Mouse (Mus musculus): Measurements from ENCODE around the gene Cyb5d1. TPM values are rescaled to one million over a fixed set of nuclear protein-coding genes. Genes with fewer than 3 reads are reported as not detected.

Cyb5d1 gene
- total RNA-seq, 2 experiments from 2014 or later, result 28.4 to 40.6 TPM

- no peak for DNase-seq (ENCODE audit: low spot score in 2 of 2)
Measured at GRCm38 (mm10) chr11:69382478-69383105, 12.8 kb downstream of the Cyb5d1 start.

- no peak for DNase-seq (ENCODE audit: low spot score in 2 of 2)
Measured at GRCm38 (mm10) chr11:69381356-69381755, 14.1 kb downstream of the Cyb5d1 start.

- no peak for DNase-seq (ENCODE audit: low spot score in 2 of 2)
Measured at GRCm38 (mm10) chr11:69379600-69379999, 15.8 kb downstream of the Cyb5d1 start.

- no peak for DNase-seq (ENCODE audit: low spot score in 2 of 2)
Measured at GRCm38 (mm10) chr11:69377766-69378165, 17.7 kb downstream of the Cyb5d1 start.

- no peak for DNase-seq (ENCODE audit: low spot score in 2 of 2)
Measured at GRCm38 (mm10) chr11:69375646-69376045, 19.8 kb downstream of the Cyb5d1 start.

GRCm38 (mm10) chr11:69373223-69373965, 22.0 kb downstream of the Cyb5d1 start:
- DNase-seq (ENCODE audit: low spot score in 2 of 2), result no peak

GRCm38 (mm10) chr11:69372780-69373170, 22.7 kb downstream of the Cyb5d1 start:
- no peak for DNase-seq (ENCODE audit: low spot score in 2 of 2)

- DNase-seq (ENCODE audit: low spot score in 2 of 2), result peak; percentile 80
Measured at GRCm38 (mm10) chr11:69372056-69372779, 23.2 kb downstream of the Cyb5d1 start.

- DNase-seq (ENCODE audit: low spot score in 2 of 2), result no peak
Measured at GRCm38 (mm10) chr11:69371601-69372000, 23.8 kb downstream of the Cyb5d1 start.

GRCm38 (mm10) chr11:69370817-69371215, 24.6 kb downstream of the Cyb5d1 start:
- DNase-seq (ENCODE audit: low spot score in 2 of 2), result no peak

GRCm38 (mm10) chr11:69369990-69370816, 25.2 kb downstream of the Cyb5d1 start:
- no peak for DNase-seq (ENCODE audit: low spot score in 2 of 2)

GRCm38 (mm10) chr11:69369215-69369989, 26.0 kb downstream of the Cyb5d1 start, which contains the start of gene Chd3:
TSS of gene Chd3 (minus strand) at chr11:69369406.
- DNase-seq (ENCODE audit: low spot score in 2 of 2), result peak in 1 of 2 experiments; percentile 54

- peak; percentile 50 to 56 for DNase-seq (ENCODE audit: low spot score in 2 of 2)
Measured at GRCm38 (mm10) chr11:69368356-69369214, 26.8 kb downstream of the Cyb5d1 start.

- DNase-seq (ENCODE audit: low spot score in 2 of 2), result no peak
Measured at GRCm38 (mm10) chr11:69367616-69368355, 27.6 kb downstream of the Cyb5d1 start.

GRCm38 (mm10) chr11:69366855-69367615, 28.4 kb downstream of the Cyb5d1 start:
- peak in 1 of 2 experiments; percentile 31 for DNase-seq (ENCODE audit: low spot score in 2 of 2)

- DNase-seq (ENCODE audit: low spot score in 2 of 2), result peak; percentile 95 to 97
Measured at GRCm38 (mm10) chr11:69366157-69366854, 29.1 kb downstream of the Cyb5d1 start.

GRCm38 (mm10) chr11:69365722-69366121, 29.7 kb downstream of the Cyb5d1 start:
- DNase-seq (ENCODE audit: low spot score in 2 of 2), result no peak
